ENCODE assay signal across 19 mouse cellular contexts in genomic region chr2:64069950-64070695, GRCm38 (mm10). TPM values are rescaled to one million over a fixed set of nuclear protein-coding genes. Genes with fewer than 3 reads are reported as not detected.
DNase-seq lines count a peak whose midpoint lies in the region; ATAC-seq and TF ChIP-seq lines count a peak whose summit lies in the region.
"Had no signal": no experiment of that assay in that cellular context is flagged by ENCODE, and none has a peak within 500 bp of the region (broad histone marks: within the 10 kb centered on the region; RNA-seq: fewer than 3 reads in every experiment).

No protein-coding gene starts in this region.

- no peaks in the 10 kb centered on the region for H3K4me1 ChIP-seq in liver, embryonic 11.5 days (replicated peaks; ENCODE audit: control insufficient read depth, insufficient read depth, low read length)
- peaks cover 35% of the 10 kb centered on the region for H3K4me1 ChIP-seq in heart, embryonic 10.5 days
- H3K4me1 ChIP-seq in heart, postnatal 0 days (ENCODE audit: control insufficient read depth, insufficient read depth): peaks cover 2% of the 10 kb centered on the region; the same call in 1 of the 2 replicates

- TF ChIP-seq CTCF in heart, postnatal 0 days (IDR thresholded peaks at IDR 0.05; ENCODE audit: low read depth): no peak

- H3K9ac ChIP-seq in liver, embryonic 11.5 days (ENCODE audit: low read depth, low read length): no peak overlapping the region
- H3K9ac ChIP-seq in heart, postnatal 0 days (replicated peaks; ENCODE audit: low read depth, low read length): no peak overlapping the region
- H3K9ac ChIP-seq: limb, embryonic 12.5 days had no signal

- no peaks in the 10 kb centered on the region for H3K27me3 ChIP-seq in liver, embryonic 11.5 days (replicated peaks; ENCODE audit: control insufficient read depth, insufficient read depth, low read length)
- no peaks in the 10 kb centered on the region for H3K27me3 ChIP-seq in heart, embryonic 10.5 days (ENCODE audit: insufficient read depth, poor library complexity, severe bottlenecking)
- H3K27me3 ChIP-seq in heart, postnatal 0 days (ENCODE audit: control insufficient read depth, insufficient read depth, low read length): no peaks in the 10 kb centered on the region
- H3K27me3 ChIP-seq: limb, embryonic 12.5 days had no signal

- no peak overlapping the region for H3K27ac ChIP-seq in liver, embryonic 11.5 days (ENCODE audit: low read depth, low read length)
- peak overlapping the region; percentile 42; the same call in 1 of the 2 replicates for H3K27ac ChIP-seq in heart, embryonic 10.5 days
- H3K27ac ChIP-seq in heart, postnatal 0 days (ENCODE audit: low read depth): peak overlapping the region; percentile 78
- H3K27ac ChIP-seq: limb, embryonic 12.5 days had no signal

- DNase-seq in liver: peak; percentile 4
- DNase-seq in liver, embryonic 11.5 days (ENCODE audit: low spot score): no peak
- peak; percentile 85 for DNase-seq in heart, embryonic 10.5 days (ENCODE audit: low spot score)
- DNase-seq in heart, postnatal 0 days (ENCODE audit: low spot score): peak; percentile 83
- no peak for DNase-seq in lung, postnatal 10 days
- no peak for DNase-seq in cerebellum, adult 18-20 months
- DNase-seq in kidney, adult 11 months: no peak
- DNase-seq: cerebellum, adult 11-12 months; cerebellum, postnatal 36 days; kidney, adult 2 months; kidney, postnatal 25 days; thymus, adult 18-20 months had no signal

- TF ChIP-seq EP300 in heart, postnatal 0 days (IDR thresholded peaks at IDR 0.05; ENCODE audit: low read depth): peak; percentile 82

- H3K36me3 ChIP-seq in liver, embryonic 11.5 days (ENCODE audit: control insufficient read depth, insufficient read depth, low read length): no peaks in the 10 kb centered on the region
- no peaks in the 10 kb centered on the region for H3K36me3 ChIP-seq in heart, embryonic 10.5 days
- no peaks in the 10 kb centered on the region for H3K36me3 ChIP-seq in heart, postnatal 0 days (replicated peaks; ENCODE audit: control insufficient read depth, insufficient read depth, low read length)
- H3K36me3 ChIP-seq: limb, embryonic 12.5 days had no signal

- no peaks in the 10 kb centered on the region for H3K9me3 ChIP-seq in liver, embryonic 11.5 days (ENCODE audit: control insufficient read depth, low read length)
- no peaks in the 10 kb centered on the region for H3K9me3 ChIP-seq in heart, embryonic 10.5 days
- H3K9me3 ChIP-seq in heart, postnatal 0 days (replicated peaks; ENCODE audit: control insufficient read depth, low read length): no peaks in the 10 kb centered on the region
- H3K9me3 ChIP-seq: limb, embryonic 12.5 days had no signal

- 81% methylated on average over 10 of the region's 10 CpGs for WGBS in liver, embryonic 11.5 days
- 49% methylated on average over 10 of the region's 10 CpGs for WGBS in heart, embryonic 10.5 days
- WGBS in heart, postnatal 0 days: 40% methylated on average over 10 of the region's 10 CpGs

- H3K4me3 ChIP-seq in liver, embryonic 11.5 days (ENCODE audit: low read depth, low read length): no peak overlapping the region
- H3K4me3 ChIP-seq in heart, embryonic 10.5 days: no peak overlapping the region
- no peak overlapping the region for H3K4me3 ChIP-seq in heart, postnatal 0 days (ENCODE audit: low read depth, low read length)
- H3K4me3 ChIP-seq: erythroblast, embryonic 14.5 days; limb, embryonic 12.5 days had no signal

- H3K4me2 ChIP-seq in liver, embryonic 11.5 days: no peak overlapping the region
- H3K4me2 ChIP-seq in heart, postnatal 0 days (ENCODE audit: low read depth, low read length): peak overlapping the region; percentile 48
- H3K4me2 ChIP-seq: limb, embryonic 12.5 days had no signal

- no peak for ATAC-seq in liver, embryonic 11.5 days (replicated peaks; ENCODE audit: low FRiP score)
- ATAC-seq in heart, postnatal 0 days (ENCODE audit: insufficient read depth, low read depth): peak; percentile 94
- ATAC-seq: forebrain, embryonic 16.5 days; hindbrain, embryonic 16.5 days; lung, postnatal 0 days had no signal

RNA-seq across cellular contexts. Expression of gene Fign, which starts 27.7 kb away (rescaled TPM):
- polyA plus RNA-seq in liver, embryonic 11.5 days (2014; fragmentation: Nextera tagmentation; extraction: Ambion mirVana): 4.8 and 7.2 TPM in 2 replicates
- polyA plus RNA-seq in heart, embryonic 10.5 days (2016; fragmentation: Nextera tagmentation; extraction: Ambion mirVana): 13.1 and 13.8 TPM in 2 replicates
- 5.2 and 12.8 TPM in 2 replicates for total RNA-seq in heart, postnatal 0 days (2014; rRNA removed; ENCODE audit: low replicate concordance)
- 5.4 and 6.4 TPM in 2 replicates for polyA plus RNA-seq in heart, postnatal 0 days (2015; fragmentation: Nextera tagmentation; extraction: Ambion mirVana)
- total RNA-seq: granulocyte monocyte progenitor cell, adult 5-6 weeks; megakaryocyte-erythroid progenitor cell, adult 5-6 weeks had no signal
- polyA plus RNA-seq: erythroblast, embryonic 14.5 days had no signal

Comparison
In these comparisons a context has a peak if more than half of its experiments do, and no peak if none do; other contexts are left out.
1. DNase-seq: peak in liver (single experiment), heart, embryonic 10.5 days (single experiment) and heart, postnatal 0 days (single experiment); none in liver, embryonic 11.5 days (single experiment), lung, postnatal 10 days (single experiment), cerebellum, adult 18-20 months (0 of 2) and kidney, adult 11 months (single experiment).